Mouse (Mus musculus) cortical plate, adult 2 months (tissue): Measurements from ENCODE around the gene AC192777.2. TPM values are rescaled to one million over a fixed set of nuclear protein-coding genes. Genes with fewer than 3 reads are reported as not detected.
"Not testable (repeated sequence)": the region's sequence is repeated elsewhere in the genome, so short reads cannot be mapped to it uniquely, and the experiment has no call there.

ENCODE experiments used
- H3K27ac ChIP-seq: fragments of 200-500 bp; 2 replicates; pipeline ENCODE4 v1.5.1; 2012; ENCODE audit warnings: low read length, control low read depth, inconsistent platforms; ENCODE audit not compliant: insufficient read depth
- H3K4me1 ChIP-seq: fragments of 200-500 bp; 2 replicates; pipeline ENCODE4 v1.6.1; 2011; ENCODE audit warnings: low read length; ENCODE audit not compliant: control insufficient read depth, insufficient read depth
- H3K4me3 ChIP-seq: fragments of 200-500 bp; 2 replicates; pipeline ENCODE4 v1.5.1; 2011; ENCODE audit warnings: mild to moderate bottlenecking, low read length, control low read depth; ENCODE audit not compliant: insufficient read depth
- polyA plus RNA-seq: library from polyadenylated mRNA; depleted of rRNA; stranded (reverse); fragments of >200 nt; gene quantifications from 2 replicates; pipeline ENCODE4 v1.2.3, GENCODE M21; 2012; rRNA removed

The AC192777.2 gene
- polyA plus RNA-seq, result not detected in 2 replicates

- not testable (repeated sequence) for H3K4me3 ChIP-seq, H3K4me1 ChIP-seq, H3K27ac ChIP-seq
These were observed at the start of gene AC192777.2 for GRCm38 (mm10) chr17:40095150-40095549. AC192777.2 (plus strand) TSS chr17:40095450.

GRCm38 (mm10) chr17:40116172-40116571 is 20.9 kb downstream of the AC192777.2 start:
- not testable (repeated sequence) for H3K4me1 ChIP-seq, H3K27ac ChIP-seq, H3K4me3 ChIP-seq

GRCm38 (mm10) chr17:40116877-40117276 is 21.6 kb downstream of the AC192777.2 start:
- not testable (repeated sequence) for H3K27ac ChIP-seq, H3K4me1 ChIP-seq, H3K4me3 ChIP-seq

Other genes starting within 250 kb of the AC192777.2 start
- not detected in 2 replicates for gene Esp38, start 144.9 kb upstream of the AC192777.2 start, polyA plus RNA-seq
- not detected in 2 replicates for gene Pgk2, start 113.2 kb downstream of the AC192777.2 start, polyA plus RNA-seq
- gene Crisp3, start 146.8 kb downstream of the AC192777.2 start, polyA plus RNA-seq, result not detected in 2 replicates
- not detected in 2 replicates for gene Crisp1, start 223.8 kb downstream of the AC192777.2 start, polyA plus RNA-seq